Mouse (Mus musculus): Measurements from ENCODE around the gene Rps23. TPM values are rescaled to one million over a fixed set of nuclear protein-coding genes. Genes with fewer than 3 reads are reported as not detected.

Rps23 gene
- 176 and 192 TPM in 2 replicates for polyA plus RNA-seq (2015; fragmentation: Nextera tagmentation; extraction: Ambion mirVana)

GRCm38 (mm10) chr13:90922751-90923612 lies at the start of gene Rps23:
TSS of gene Rps23 (plus strand) at chr13:90922958.
- no peaks in the 10 kb centered on the region for H3K27me3 ChIP-seq (ENCODE audit: insufficient read depth, low read length)
- H3K4me2 ChIP-seq (ENCODE audit: low read depth, low read length): peak within 1 kb of the TSS; percentile 81
- DNase-seq (peak; percentile 94), ATAC-seq (peak; percentile 97)
- peak within 1 kb of the TSS; percentile 87 for H3K4me3 ChIP-seq (ENCODE audit: low read depth, low read length)
- H3K27ac ChIP-seq (ENCODE audit: low read depth): peak within 1 kb of the TSS; percentile 77
- TF ChIP-seq CTCF (IDR thresholded peaks at IDR 0.05; ENCODE audit: low read depth): no peak
- peak; percentile 86 for TF ChIP-seq EP300 (IDR thresholded peaks at IDR 0.05; ENCODE audit: low read depth)
- peaks cover 3% of the 10 kb centered on the region; the same call in 1 of the 2 replicates for H3K4me1 ChIP-seq (ENCODE audit: insufficient read depth)
- H3K9me3 ChIP-seq (ENCODE audit: low read length): no peaks in the 10 kb centered on the region
- 0% methylated on average over 57 of the region's 57 CpGs for WGBS (ENCODE audit: insufficient replicate concordance)
- H3K9ac ChIP-seq (replicated peaks): peak within 1 kb of the TSS; percentile 93
- H3K36me3 ChIP-seq (replicated peaks; ENCODE audit: insufficient read depth, low read length): peaks cover 24% of the 10 kb centered on the region

GRCm38 (mm10) chr13:90881727-90882429 lies 40.9 kb upstream of the Rps23 start:
- H3K36me3 ChIP-seq (replicated peaks; ENCODE audit: insufficient read depth, low read length): no peaks in the 10 kb centered on the region
- H3K27ac ChIP-seq (ENCODE audit: low read depth): no peak overlapping the region
- DNase-seq: no peak
- TF ChIP-seq EP300 (IDR thresholded peaks at IDR 0.05; ENCODE audit: low read depth): no peak
- no peak for TF ChIP-seq CTCF (IDR thresholded peaks at IDR 0.05; ENCODE audit: low read depth)
- no peaks in the 10 kb centered on the region for H3K4me1 ChIP-seq (ENCODE audit: insufficient read depth)
- H3K9me3 ChIP-seq (ENCODE audit: low read length): no peaks in the 10 kb centered on the region
- H3K4me3 ChIP-seq (ENCODE audit: low read depth, low read length): no peak overlapping the region
- no peak for ATAC-seq
- no peaks in the 10 kb centered on the region for H3K27me3 ChIP-seq (ENCODE audit: insufficient read depth, low read length)
- no peak overlapping the region for H3K9ac ChIP-seq (replicated peaks)
- H3K4me2 ChIP-seq (ENCODE audit: low read depth, low read length): no peak overlapping the region
- 39% methylated on average over 1 of the region's 1 CpGs for WGBS (ENCODE audit: insufficient replicate concordance)

GRCm38 (mm10) chr13:90885856-90886532 lies 36.8 kb upstream of the Rps23 start:
- Histone ChIP-seq H3K9me3 (ENCODE audit: low read length) (no peaks in the 10 kb centered on the region), H3K4me2 (ENCODE audit: low read depth, low read length) (peak overlapping the region; percentile 77), H3K27ac (ENCODE audit: low read depth) (no peak overlapping the region), H3K9ac (replicated peaks) (no peak overlapping the region), H3K36me3 (replicated peaks; ENCODE audit: insufficient read depth, low read length) (no peaks in the 10 kb centered on the region), H3K4me1 (ENCODE audit: insufficient read depth) (peaks cover 6% of the 10 kb centered on the region), H3K4me3 (ENCODE audit: low read depth, low read length) (peak overlapping the region; percentile 40), H3K27me3 (ENCODE audit: insufficient read depth, low read length) (no peaks in the 10 kb centered on the region)
- DNase-seq (peak; percentile 17), ATAC-seq (peak; percentile 45)
- TF ChIP-seq CTCF (IDR thresholded peaks at IDR 0.05; ENCODE audit: low read depth) (no peak), EP300 (IDR thresholded peaks at IDR 0.05; ENCODE audit: low read depth) (no peak)
- whole genome bisulfite sequencing (ENCODE audit: insufficient replicate concordance): 33% methylated on average over 13 of the region's 13 CpGs

- no peaks in the 10 kb centered on the region for H3K27me3 ChIP-seq (ENCODE audit: insufficient read depth, low read length)
- peak overlapping the region; percentile 40 for H3K4me3 ChIP-seq (ENCODE audit: low read depth, low read length)
- peak; percentile 72 for ATAC-seq
- H3K9ac ChIP-seq (replicated peaks): no peak overlapping the region
- H3K27ac ChIP-seq (ENCODE audit: low read depth): no peak overlapping the region
- peak overlapping the region; percentile 77 for H3K4me2 ChIP-seq (ENCODE audit: low read depth, low read length)
- no peak for TF ChIP-seq EP300 (IDR thresholded peaks at IDR 0.05; ENCODE audit: low read depth)
- peak; percentile 82 for TF ChIP-seq CTCF (IDR thresholded peaks at IDR 0.05; ENCODE audit: low read depth)
- H3K36me3 ChIP-seq (replicated peaks; ENCODE audit: insufficient read depth, low read length): no peaks in the 10 kb centered on the region
- under 1% methylated on average over 18 of the region's 18 CpGs for WGBS (ENCODE audit: insufficient replicate concordance)
- H3K9me3 ChIP-seq (ENCODE audit: low read length): no peaks in the 10 kb centered on the region
- peak; percentile 78 for DNase-seq
- peaks cover 6% of the 10 kb centered on the region for H3K4me1 ChIP-seq (ENCODE audit: insufficient read depth)
These were observed 36.2 kb upstream of the Rps23 start for GRCm38 (mm10) chr13:90886568-90886983.

- whole genome bisulfite sequencing (ENCODE audit: insufficient replicate concordance): 56% methylated on average over 5 of the region's 5 CpGs
- H3K27ac ChIP-seq (ENCODE audit: low read depth): peak overlapping the region; percentile 48; the same call in 1 of the 2 replicates
These were observed 32.6 kb upstream of the Rps23 start for GRCm38 (mm10) chr13:90890111-90890510.

More at GRCm38 (mm10) chr13:90890111-90890510, 32.6 kb upstream of the Rps23 start:
- Histone ChIP-seq H3K27me3 (ENCODE audit: insufficient read depth, low read length) (no peaks in the 10 kb centered on the region), H3K36me3 (replicated peaks; ENCODE audit: insufficient read depth, low read length) (no peaks in the 10 kb centered on the region), H3K4me1 (ENCODE audit: insufficient read depth) (peaks cover 6% of the 10 kb centered on the region), H3K4me2 (ENCODE audit: low read depth, low read length) (no peak overlapping the region; the same call in 1 of the 2 replicates), H3K9me3 (ENCODE audit: low read length) (no peaks in the 10 kb centered on the region), H3K4me3 (ENCODE audit: low read depth, low read length) (no peak overlapping the region), H3K9ac (replicated peaks) (no peak overlapping the region)
- DNase-seq (no peak), ATAC-seq (peak; percentile 81)
- TF ChIP-seq EP300 (IDR thresholded peaks at IDR 0.05; ENCODE audit: low read depth) (peak; percentile 96), CTCF (IDR thresholded peaks at IDR 0.05; ENCODE audit: low read depth) (no peak)

Data from liver, postnatal 0 days (tissue).